Mouse (Mus musculus) mesoderm, embryonic 11.5 days (tissue): ENCODE data around the gene Gm17359.

Experiments
- DNase-seq: peaks from one replicate; pipeline ENCODE4 v3.0.0-alpha.2; 2012; ENCODE audit warnings: low read depth, low spot score

Gm17359 gene

GRCm38 (mm10) chr3:79336044-79336766 is at the start of gene Gm17359:
Gm17359 (plus strand) TSS chr3:79336661.
- DNase-seq: no peak

- DNase-seq: peak; percentile 94
Observed at GRCm38 (mm10) chr3:79287108-79287576, 49.3 kb upstream of the Gm17359 start.

- DNase-seq: no peak
Observed at GRCm38 (mm10) chr3:79287699-79288458, 48.6 kb upstream of the Gm17359 start.

DNA sequence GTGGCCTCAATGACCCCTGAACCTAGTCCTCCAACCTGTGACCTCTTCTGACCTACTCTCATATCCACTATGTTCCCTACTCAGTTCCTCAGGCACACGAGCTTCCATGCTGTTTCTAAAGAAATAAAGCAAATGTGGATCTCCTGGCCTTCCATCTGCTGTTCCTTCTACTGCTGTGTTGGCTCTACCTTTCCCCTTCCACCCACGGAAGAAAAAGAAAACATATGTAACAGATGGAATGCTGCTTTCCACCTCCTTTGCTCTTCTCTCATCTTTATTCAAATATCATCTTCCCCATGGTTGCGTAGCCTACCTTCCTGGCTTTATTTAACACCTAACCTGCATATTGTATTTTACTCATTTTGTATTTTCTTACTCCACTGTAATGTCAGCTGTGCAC is 47.4 kb upstream of the Gm17359 start:
- no peak for DNase-seq

DNA sequence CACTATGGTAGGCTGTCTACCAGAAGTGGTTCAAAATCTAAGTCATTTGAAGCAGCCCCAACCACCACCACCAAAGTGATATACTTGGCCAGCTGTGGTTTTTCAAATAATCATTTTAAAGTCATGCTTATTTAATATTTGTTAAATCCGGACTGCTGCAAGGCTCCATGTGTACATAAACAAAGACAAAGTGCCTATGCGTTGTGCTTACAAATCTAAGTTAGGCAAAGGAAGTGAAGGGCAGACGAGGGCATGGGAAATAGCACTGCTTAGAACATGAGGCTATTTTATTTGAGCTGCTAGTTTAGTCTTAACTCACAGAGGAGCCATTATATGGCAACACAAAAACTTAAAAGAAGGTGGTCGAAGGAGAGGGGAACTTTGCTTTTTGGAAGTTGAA is 43.4 kb upstream of the Gm17359 start:
- DNase-seq: no peak

GRCm38 (mm10) chr3:79294701-79295100 is 41.8 kb upstream of the Gm17359 start:
- DNase-seq: no peak

DNA sequence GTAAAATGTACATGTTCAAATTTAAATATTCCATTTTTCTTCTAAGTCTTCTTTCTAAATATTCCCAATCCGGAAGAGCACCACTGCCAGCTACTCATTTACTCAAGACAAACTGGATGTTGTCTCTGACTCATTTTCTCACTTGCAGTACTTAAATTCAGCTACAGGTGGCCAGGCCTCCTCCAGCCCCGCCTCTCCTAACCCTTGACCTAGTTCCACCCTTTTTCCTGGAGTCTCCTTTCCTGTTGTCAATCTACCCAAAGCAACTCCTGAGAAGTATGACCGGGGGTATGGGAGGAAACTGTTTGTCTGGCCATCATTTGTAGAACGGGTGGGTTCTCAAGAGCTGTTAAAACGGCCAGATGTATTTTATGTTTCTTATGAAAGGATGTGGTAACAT is 40.4 kb upstream of the Gm17359 start:
- DNase-seq: no peak

DNA sequence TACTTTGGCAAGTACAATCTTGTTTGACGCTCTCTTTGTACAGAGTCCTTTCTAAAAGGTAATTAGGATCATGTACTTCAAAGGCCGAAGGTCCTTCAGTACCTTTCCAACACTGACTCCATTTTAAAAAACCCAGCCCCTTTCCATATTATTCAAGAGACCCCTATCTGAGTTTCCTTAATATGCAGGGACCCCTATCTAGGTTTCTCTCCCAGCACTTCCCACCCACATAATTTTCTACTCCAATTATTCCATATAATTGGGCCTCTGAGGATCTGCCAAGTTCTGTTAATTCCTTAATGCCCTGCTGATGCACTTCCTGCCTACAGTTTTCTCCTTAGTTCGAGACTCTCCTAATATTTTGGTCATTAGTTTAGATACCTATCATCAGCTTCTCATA is 39.9 kb upstream of the Gm17359 start:
- no peak for DNase-seq

- DNase-seq: no peak
Observed at GRCm38 (mm10) chr3:79297281-79297680, 39.2 kb upstream of the Gm17359 start.

DNA sequence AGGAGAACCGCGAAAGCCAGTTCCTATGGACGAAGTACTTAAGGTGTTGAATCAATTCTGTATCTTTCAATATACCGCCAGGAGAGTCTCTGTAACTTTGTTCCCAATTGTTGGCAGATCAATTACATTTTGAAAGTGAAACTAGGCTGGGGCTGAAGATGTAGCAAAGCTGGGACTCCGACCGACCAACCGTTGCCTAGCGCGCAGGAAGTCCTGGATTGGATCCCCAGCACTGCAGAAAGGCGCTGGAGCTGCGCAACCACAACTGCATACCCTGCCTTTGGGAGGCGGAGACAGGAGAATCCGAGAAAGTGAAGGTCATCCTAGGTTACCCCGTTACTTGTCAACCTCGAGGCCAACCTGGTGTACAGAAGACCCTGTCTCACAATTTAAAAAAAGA is 37.1 kb upstream of the Gm17359 start:
- no peak for DNase-seq

DNA sequence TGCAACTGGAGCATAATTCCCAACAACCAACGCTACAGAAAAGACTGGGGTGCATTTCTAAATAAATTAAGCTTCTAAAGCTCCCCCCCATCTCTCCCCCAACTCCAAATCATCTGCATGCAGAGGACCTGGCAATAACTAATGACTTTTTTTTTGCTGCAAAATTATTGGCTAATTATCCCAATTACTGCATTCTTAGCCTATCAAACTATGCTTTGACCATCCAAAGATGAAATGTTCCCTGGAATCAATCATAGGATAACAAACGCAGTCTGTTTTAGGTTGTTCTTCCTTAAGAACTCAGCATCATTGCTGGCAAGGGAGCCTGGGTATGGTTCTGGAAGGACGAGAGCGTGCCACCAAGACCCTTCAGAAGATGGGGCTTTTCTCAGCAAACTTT is 27.9 kb upstream of the Gm17359 start:
- DNase-seq: no peak

DNA sequence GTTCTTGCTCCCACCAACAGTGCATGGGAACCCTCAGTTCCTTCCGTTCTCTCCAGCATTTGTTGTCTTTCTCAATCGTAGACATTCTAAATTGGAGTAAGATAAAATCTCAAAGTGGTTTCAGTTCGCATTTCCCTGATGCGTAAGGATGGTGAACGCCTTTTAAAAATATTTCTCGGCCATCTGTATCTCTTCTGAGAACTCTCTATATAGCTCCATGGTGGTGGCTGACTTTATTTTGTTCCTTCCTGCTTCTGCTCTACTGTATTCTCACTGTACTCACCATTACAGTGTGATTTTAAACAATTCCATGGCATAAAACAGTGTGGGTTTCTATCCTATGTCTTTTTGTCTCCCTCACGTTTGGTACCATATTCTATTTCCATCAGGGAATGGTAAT is 26.3 kb upstream of the Gm17359 start:
- DNase-seq: no peak

DNA sequence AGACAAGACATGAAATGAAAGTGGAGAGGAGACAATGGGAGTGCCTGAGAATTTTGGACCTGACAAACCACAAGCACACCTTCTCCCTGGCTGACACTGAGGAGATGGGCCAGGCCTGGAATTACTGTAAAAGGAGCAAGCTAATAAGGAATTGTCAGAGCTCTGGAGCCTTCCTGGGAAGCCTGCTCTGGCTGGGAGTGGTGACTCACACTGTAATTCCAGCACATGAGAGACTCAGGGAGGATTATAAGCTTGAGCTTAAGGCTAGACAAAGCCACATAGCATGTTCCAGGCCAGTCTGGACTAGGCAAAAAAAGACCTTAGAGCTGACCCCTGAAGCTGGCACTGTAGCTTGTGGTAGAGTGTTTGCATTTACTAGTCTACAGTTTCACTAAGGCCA is 24.6 kb upstream of the Gm17359 start:
- no peak for DNase-seq

GRCm38 (mm10) chr3:79314006-79314698 is 22.3 kb upstream of the Gm17359 start:
- no peak for DNase-seq

DNA sequence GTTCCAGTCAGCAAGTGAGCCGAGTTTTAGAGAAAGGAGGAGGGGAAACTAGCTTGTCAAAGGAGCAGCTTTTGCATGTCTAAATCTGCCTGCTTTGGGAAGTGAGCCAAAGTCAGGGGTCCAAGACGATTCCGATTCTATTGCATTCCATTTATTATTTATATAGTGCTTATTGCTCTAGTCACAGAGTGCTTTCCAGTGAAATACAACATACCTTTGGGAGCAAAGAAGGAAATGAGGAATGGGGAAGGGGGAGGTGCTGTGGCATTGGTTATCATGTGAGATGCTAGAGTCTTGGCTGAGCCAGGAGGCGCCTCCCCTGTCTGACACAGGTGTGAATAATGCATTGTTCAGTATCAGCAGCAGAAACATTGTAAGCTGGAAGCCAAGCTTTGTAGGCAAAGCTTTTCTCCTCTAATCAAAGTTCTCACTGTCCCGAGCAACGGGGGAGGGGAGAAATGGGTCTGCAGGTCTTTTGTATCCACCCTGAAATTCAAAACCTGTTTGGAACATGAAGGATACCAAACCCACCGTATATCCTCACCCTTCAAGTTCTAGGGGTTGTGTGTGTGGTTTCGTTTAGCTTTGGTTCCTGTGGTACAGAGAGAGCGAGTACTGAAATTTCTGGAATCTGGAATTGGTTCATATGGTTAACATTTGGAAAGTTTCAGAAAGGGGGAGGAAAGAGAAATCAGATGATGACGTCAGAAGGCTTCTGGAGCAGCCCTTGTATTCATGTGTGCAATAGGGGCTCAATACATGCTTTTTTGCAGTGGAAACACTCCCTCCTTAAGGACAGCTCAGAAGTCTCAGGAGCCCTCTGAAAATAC is 11.5 kb upstream of the Gm17359 start:
- no peak for DNase-seq

DNA sequence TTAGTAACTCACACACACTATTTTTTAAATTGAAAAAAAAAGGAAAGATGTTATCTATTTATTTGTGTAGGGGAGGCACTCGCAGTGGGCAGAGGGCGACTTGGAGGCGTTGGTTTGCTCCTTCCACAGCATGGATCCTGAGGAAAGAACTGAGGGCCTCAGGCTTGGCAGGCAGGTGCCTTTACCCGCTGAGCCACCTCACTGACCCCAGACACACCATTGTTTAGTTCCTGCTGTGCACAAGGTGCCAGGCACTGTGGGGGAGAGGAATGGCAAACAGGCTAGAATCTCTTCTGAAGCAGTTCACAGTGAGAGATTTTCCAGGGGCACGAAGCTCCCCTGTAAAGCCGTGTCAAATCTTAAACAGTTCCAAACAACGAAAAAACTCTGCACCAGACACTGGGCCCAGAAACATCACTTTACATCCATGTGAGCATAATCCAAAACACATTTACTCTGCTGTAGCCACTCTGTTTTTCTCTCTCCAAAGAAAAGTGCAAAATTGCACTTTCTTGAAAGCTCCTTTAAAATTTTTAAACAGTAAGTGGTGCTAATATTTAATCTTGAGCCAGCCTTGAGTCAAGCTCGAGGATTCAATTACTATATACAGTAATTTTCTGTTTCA is 6.7 kb upstream of the Gm17359 start:
- DNase-seq: no peak

- no peak for DNase-seq
Observed at GRCm38 (mm10) chr3:79333051-79333450, 3.4 kb upstream of the Gm17359 start.

DNA sequence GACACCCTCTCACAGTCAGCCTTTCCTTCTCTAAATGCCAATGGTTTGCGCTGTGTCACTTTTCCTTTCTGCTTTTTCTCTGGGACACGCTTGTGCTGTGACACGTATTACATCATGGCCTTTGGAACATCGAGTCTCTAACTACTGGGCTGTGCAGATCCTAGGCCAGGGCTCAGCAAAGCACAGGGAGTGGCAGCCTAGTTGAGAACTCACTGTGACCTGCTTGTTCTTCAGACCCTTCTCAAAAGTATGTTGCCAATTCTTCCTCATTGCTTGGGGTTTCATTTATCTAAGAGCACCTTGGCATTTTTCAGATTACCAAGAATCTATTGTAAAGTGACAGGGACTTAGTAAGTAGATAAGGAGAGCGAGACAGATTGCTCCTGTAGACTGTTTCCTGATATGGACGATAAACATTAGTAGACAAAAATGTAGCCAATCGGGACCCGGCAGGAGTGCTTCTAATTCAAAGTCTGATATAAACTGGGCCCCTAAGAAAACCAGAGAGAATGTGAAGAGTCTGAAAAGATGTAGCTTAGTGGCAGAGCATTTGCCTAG is 2.7 kb upstream of the Gm17359 start:
- no peak for DNase-seq

- no peak for DNase-seq
Observed at GRCm38 (mm10) chr3:79340737-79341136, 4.3 kb downstream of the Gm17359 start.

GRCm38 (mm10) chr3:79342961-79343735 is 6.7 kb downstream of the Gm17359 start:
- no peak for DNase-seq
